Mouse (Mus musculus): ENCODE measurements around the gene Ier5. TPM values are rescaled to one million over a fixed set of nuclear protein-coding genes. Genes with fewer than 3 reads are reported as not detected.

Gene Ier5
- total RNA-seq, 1 experiment: 11.7 TPM

GRCm38 (mm10) chr1:155107843-155108242, 8.4 kb upstream of the Ier5 start:
- no peak overlapping the region for H3K9ac ChIP-seq (ENCODE audit: insufficient read depth, low read depth, low read length, poor library complexity, severe bottlenecking)
- H3K4me1 ChIP-seq (ENCODE audit: control insufficient read depth in 2 of 2, insufficient read depth in 2 of 2, low read length in 2 of 2, poor library complexity in 1 of 2): peaks cover 2 to 9% of the 10 kb centered on the region in 2 experiments; a peak in 2 of 4 replicates
- in situ Hi-C loops (cut with MboI; ENCODE audit: low sequenced_read_pairs in 2 of 2, unreplicated experiment in 2 of 2): no loop called here
- no peak for TF ChIP-seq MAFK (IDR thresholded peaks at IDR 0.05; ENCODE audit: insufficient read depth, low read depth, low read length)
- no peak for TF ChIP-seq ZC3H11A (IDR thresholded peaks at IDR 0.05; ENCODE audit: borderline replicate concordance, low read depth, low read length)
- TF ChIP-seq ZNF384 (IDR thresholded peaks at IDR 0.05; ENCODE audit: low read depth, low read length): no peak
- no peak for TF ChIP-seq HCFC1 (IDR thresholded peaks at IDR 0.05; ENCODE audit: borderline replicate concordance, insufficient read depth, low read length)
- no peaks in the 10 kb centered on the region for H3K9me3 ChIP-seq (ENCODE audit: control insufficient read depth, insufficient read depth, low read depth, low read length)
- no peak for DNase-seq (ENCODE audit: low read depth, low spot score)
- no peak overlapping the region for H3K4me3 ChIP-seq (ENCODE audit: insufficient read depth in 1 of 2, low read depth in 1 of 2, low read length in 2 of 2, poor library complexity in 1 of 2, severe bottlenecking in 1 of 2)
- H3K36me3 ChIP-seq (ENCODE audit: control insufficient read depth, insufficient read depth, low read length, poor library complexity, severe bottlenecking): no peaks in the 10 kb centered on the region
- H3K27ac ChIP-seq (ENCODE audit: insufficient read depth, low read depth, low read length, poor library complexity, severe bottlenecking): no peak overlapping the region

GRCm38 (mm10) chr1:155106310-155106709, 6.9 kb upstream of the Ier5 start:
- peaks cover 2 to 4% of the 10 kb centered on the region in 2 experiments; a peak in 2 of 4 replicates for H3K4me1 ChIP-seq (ENCODE audit: control insufficient read depth in 2 of 2, insufficient read depth in 2 of 2, low read length in 2 of 2, poor library complexity in 1 of 2)
- TF ChIP-seq ZC3H11A (IDR thresholded peaks at IDR 0.05; ENCODE audit: borderline replicate concordance, low read depth, low read length) (no peak), MAFK (IDR thresholded peaks at IDR 0.05; ENCODE audit: insufficient read depth, low read depth, low read length) (no peak), HCFC1 (IDR thresholded peaks at IDR 0.05; ENCODE audit: borderline replicate concordance, insufficient read depth, low read length) (no peak), ZNF384 (IDR thresholded peaks at IDR 0.05; ENCODE audit: low read depth, low read length) (no peak), CHD2 (IDR thresholded peaks at IDR 0.05; ENCODE audit: low read depth, low read length) (no peak)
- H3K36me3 ChIP-seq (ENCODE audit: control insufficient read depth, insufficient read depth, low read length, poor library complexity, severe bottlenecking): no peaks in the 10 kb centered on the region
- no peak overlapping the region for H3K27ac ChIP-seq (ENCODE audit: insufficient read depth, low read depth, low read length, poor library complexity, severe bottlenecking)
- in situ Hi-C loops (cut with MboI; ENCODE audit: low sequenced_read_pairs in 2 of 2, unreplicated experiment in 2 of 2): no loop called here
- no peak overlapping the region for H3K4me3 ChIP-seq (ENCODE audit: insufficient read depth in 1 of 2, low read depth in 1 of 2, low read length in 2 of 2, poor library complexity in 1 of 2, severe bottlenecking in 1 of 2)
- H3K9ac ChIP-seq (ENCODE audit: insufficient read depth, low read depth, low read length, poor library complexity, severe bottlenecking): no peak overlapping the region
- H3K9me3 ChIP-seq (ENCODE audit: control insufficient read depth, insufficient read depth, low read depth, low read length): no peaks in the 10 kb centered on the region
- no peak for DNase-seq (ENCODE audit: low read depth, low spot score)

GRCm38 (mm10) chr1:155103991-155104390, 4.6 kb upstream of the Ier5 start:
- Histone ChIP-seq H3K4me1 (ENCODE audit: control insufficient read depth in 2 of 2, insufficient read depth in 2 of 2, low read length in 2 of 2, poor library complexity in 1 of 2) (no peaks in the 10 kb centered on the region), H3K9ac (ENCODE audit: insufficient read depth, low read depth, low read length, poor library complexity, severe bottlenecking) (no peak overlapping the region), H3K4me3 (ENCODE audit: insufficient read depth in 1 of 2, low read depth in 1 of 2, low read length in 2 of 2, poor library complexity in 1 of 2, severe bottlenecking in 1 of 2) (no peak overlapping the region), H3K9me3 (ENCODE audit: control insufficient read depth, insufficient read depth, low read depth, low read length) (no peaks in the 10 kb centered on the region), H3K27ac (ENCODE audit: insufficient read depth, low read depth, low read length, poor library complexity, severe bottlenecking) (no peak overlapping the region), H3K36me3 (ENCODE audit: control insufficient read depth, insufficient read depth, low read length, poor library complexity, severe bottlenecking) (no peaks in the 10 kb centered on the region)
- TF ChIP-seq ZNF384 (IDR thresholded peaks at IDR 0.05; ENCODE audit: low read depth, low read length) (no peak), ZC3H11A (IDR thresholded peaks at IDR 0.05; ENCODE audit: borderline replicate concordance, low read depth, low read length) (no peak), CHD2 (IDR thresholded peaks at IDR 0.05; ENCODE audit: low read depth, low read length) (no peak), MAFK (IDR thresholded peaks at IDR 0.05; ENCODE audit: insufficient read depth, low read depth, low read length) (no peak), HCFC1 (IDR thresholded peaks at IDR 0.05; ENCODE audit: borderline replicate concordance, insufficient read depth, low read length) (no peak)
- no peak for DNase-seq (ENCODE audit: low read depth, low spot score)
- in situ Hi-C loops (cut with MboI; ENCODE audit: low sequenced_read_pairs in 2 of 2, unreplicated experiment in 2 of 2): no loop called here

- TF ChIP-seq HCFC1 (IDR thresholded peaks at IDR 0.05; ENCODE audit: borderline replicate concordance, insufficient read depth, low read length) (no peak), MAFK (IDR thresholded peaks at IDR 0.05; ENCODE audit: insufficient read depth, low read depth, low read length) (no peak), CHD2 (IDR thresholded peaks at IDR 0.05; ENCODE audit: low read depth, low read length) (no peak), ZC3H11A (IDR thresholded peaks at IDR 0.05; ENCODE audit: borderline replicate concordance, low read depth, low read length) (no peak), ZNF384 (IDR thresholded peaks at IDR 0.05; ENCODE audit: low read depth, low read length) (no peak)
- H3K9me3 ChIP-seq (ENCODE audit: control insufficient read depth, insufficient read depth, low read depth, low read length): no peaks in the 10 kb centered on the region
- no peak overlapping the region for H3K9ac ChIP-seq (ENCODE audit: insufficient read depth, low read depth, low read length, poor library complexity, severe bottlenecking)
- H3K27ac ChIP-seq (ENCODE audit: insufficient read depth, low read depth, low read length, poor library complexity, severe bottlenecking): no peak overlapping the region
- H3K36me3 ChIP-seq (ENCODE audit: control insufficient read depth, insufficient read depth, low read length, poor library complexity, severe bottlenecking): no peaks in the 10 kb centered on the region
- DNase-seq (ENCODE audit: low read depth, low spot score): no peak
- H3K4me3 ChIP-seq (ENCODE audit: insufficient read depth in 1 of 2, low read depth in 1 of 2, low read length in 2 of 2, poor library complexity in 1 of 2, severe bottlenecking in 1 of 2): no peak overlapping the region
- H3K4me1 ChIP-seq (ENCODE audit: control insufficient read depth in 2 of 2, insufficient read depth in 2 of 2, low read length in 2 of 2, poor library complexity in 1 of 2): no peaks in the 10 kb centered on the region
- in situ Hi-C loops (cut with MboI; ENCODE audit: low sequenced_read_pairs in 2 of 2, unreplicated experiment in 2 of 2): no loop called here
Measured at GRCm38 (mm10) chr1:155102631-155103030, 3.2 kb upstream of the Ier5 start.
